Mouse (Mus musculus) midbrain, embryonic 15.5 days (tissue): ENCODE results near the gene Sdccag8. TPM values are rescaled to one million over a fixed set of nuclear protein-coding genes. Genes with fewer than 3 reads are reported as not detected.

Experiments
- ATAC-seq: fragments of 200-750 bp; cut with Nextera tagmentation; replicated peaks from 2 replicates; pipeline ENCODE4 v1.8.0; 2017; ENCODE audit warnings: moderate TSS enrichment
- H3K27ac ChIP-seq: fragments of 300-500 bp; sonication (generic); 2 replicates; pipeline ENCODE4 v1.5.1; 2015; ENCODE audit warnings: mild to moderate bottlenecking, inconsistent platforms
- H3K27me3 ChIP-seq: fragments of 300-500 bp; sonication (generic); replicated peaks from 2 replicates; pipeline ENCODE4 v1.6.1; 2015; ENCODE audit warnings: inconsistent platforms
- H3K36me3 ChIP-seq: fragments of 300-500 bp; sonication (generic); replicated peaks from 2 replicates; pipeline ENCODE4 v1.6.1; 2015; ENCODE audit warnings: inconsistent platforms
- H3K4me1 ChIP-seq: fragments of 300-500 bp; sonication (generic); 2 replicates; pipeline ENCODE4 v1.6.1; 2015; ENCODE audit warnings: inconsistent platforms
- H3K4me2 ChIP-seq: fragments of 300-500 bp; sonication (generic); 2 replicates; pipeline ENCODE4 v1.6.1; 2015; ENCODE audit warnings: inconsistent platforms, mild to moderate bottlenecking, moderate library complexity
- H3K4me3 ChIP-seq: fragments of 300-500 bp; sonication (generic); 2 replicates; pipeline ENCODE4 v1.5.1; 2015; ENCODE audit warnings: mild to moderate bottlenecking, inconsistent platforms
- H3K9ac ChIP-seq: fragments of 300-500 bp; sonication (generic); 2 replicates; pipeline ENCODE4 v1.6.1; 2015; ENCODE audit warnings: mild to moderate bottlenecking, inconsistent platforms
- H3K9me3 ChIP-seq: fragments of 300-500 bp; sonication (generic); 2 replicates; pipeline ENCODE4 v1.6.1; 2016; ENCODE audit warnings: inconsistent platforms
- WGBS: fragments of 180-500 bp; shearing (Covaris S2); methylation state at CpG from one replicate; pipeline ENCODE4 v1.1.7; 2015; ENCODE audit warnings: mixed read lengths; 5-methylcytosine and 5-hydroxymethylcytosine counted together
- polyA plus RNA-seq: library from polyadenylated mRNA; unstranded; fragments of >200 nt; fragmentation: Nextera tagmentation; extraction: Ambion mirVana; gene quantifications from 2 replicates; pipeline ENCODE4 v1.2.1, GENCODE M21; 2015

Sdccag8 gene
- 27.8 and 28.2 TPM in 2 replicates for polyA plus RNA-seq

DNA sequence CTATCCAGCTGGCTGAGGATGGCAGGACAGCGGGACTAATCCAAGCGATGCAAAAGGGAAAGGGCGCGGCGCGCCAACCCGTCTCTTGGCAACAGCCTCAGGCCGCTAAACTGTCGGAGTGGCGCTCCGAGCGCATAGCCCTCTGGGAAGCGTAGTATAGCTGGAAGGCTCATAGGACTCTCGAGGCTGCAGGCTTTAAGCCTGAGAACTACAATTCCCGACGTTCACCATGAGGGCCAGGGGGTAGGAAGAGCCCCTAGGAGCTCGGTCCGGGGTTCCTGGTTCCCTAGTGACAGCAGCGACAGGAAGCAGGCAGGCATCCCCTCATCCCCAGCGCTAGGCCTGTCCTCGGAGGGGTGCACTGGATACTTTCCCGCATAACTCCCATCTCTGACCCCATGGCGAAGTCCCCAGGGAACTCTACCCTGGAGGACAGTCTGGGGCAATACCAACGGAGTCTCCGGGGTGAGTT lies at the start of gene Sdccag8:
Sdccag8 (plus strand) TSS at position 70 of the 472 bp plus-strand sequence.
- peak within 1 kb of the TSS; percentile 94 for H3K9ac ChIP-seq
- no peaks in the 10 kb centered on the region for H3K36me3 ChIP-seq
- H3K9me3 ChIP-seq, result no peaks in the 10 kb centered on the region
- peak; percentile 97 for ATAC-seq
- peak within 1 kb of the TSS; percentile 62 for H3K4me2 ChIP-seq
- no peaks in the 10 kb centered on the region for H3K27me3 ChIP-seq
- peak within 1 kb of the TSS; percentile 100 for H3K27ac ChIP-seq
- H3K4me3 ChIP-seq, result peak within 1 kb of the TSS; percentile 83
- peaks cover 33% of the 10 kb centered on the region for H3K4me1 ChIP-seq
- 0% methylated on average over 25 of the region's 25 CpGs for WGBS

DNA sequence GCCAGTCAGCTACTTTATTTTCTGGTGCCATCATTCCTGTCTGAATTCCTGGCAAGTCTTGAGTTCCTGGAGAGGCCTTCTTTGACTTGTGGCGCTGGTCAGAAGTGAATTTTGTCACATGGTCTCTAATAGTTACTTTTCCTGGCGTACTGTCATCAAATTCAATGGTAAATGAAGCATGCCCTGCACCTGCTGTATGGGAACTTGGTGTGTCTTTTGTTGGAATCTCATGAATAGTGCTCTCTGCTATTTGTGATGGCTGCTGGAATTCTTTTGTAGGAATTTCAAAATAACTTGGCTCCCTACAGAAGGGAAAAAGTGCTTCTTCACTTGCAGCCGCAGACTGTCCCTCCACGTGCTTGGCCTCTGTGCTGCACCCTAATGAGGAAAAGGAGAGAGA lies 39.9 kb upstream of the Sdccag8 start:
- 63% methylated on average over 4 of the region's 4 CpGs for WGBS
- H3K36me3 ChIP-seq, result peaks cover 18% of the 10 kb centered on the region
- H3K27me3 ChIP-seq, result no peaks in the 10 kb centered on the region
- no peak for ATAC-seq
- H3K27ac ChIP-seq, result no peak overlapping the region
- H3K4me1 ChIP-seq, result no peaks in the 10 kb centered on the region
- no peaks in the 10 kb centered on the region for H3K9me3 ChIP-seq
- no peak overlapping the region for H3K4me2 ChIP-seq
- no peak overlapping the region for H3K4me3 ChIP-seq
- H3K9ac ChIP-seq, result no peak overlapping the region

DNA sequence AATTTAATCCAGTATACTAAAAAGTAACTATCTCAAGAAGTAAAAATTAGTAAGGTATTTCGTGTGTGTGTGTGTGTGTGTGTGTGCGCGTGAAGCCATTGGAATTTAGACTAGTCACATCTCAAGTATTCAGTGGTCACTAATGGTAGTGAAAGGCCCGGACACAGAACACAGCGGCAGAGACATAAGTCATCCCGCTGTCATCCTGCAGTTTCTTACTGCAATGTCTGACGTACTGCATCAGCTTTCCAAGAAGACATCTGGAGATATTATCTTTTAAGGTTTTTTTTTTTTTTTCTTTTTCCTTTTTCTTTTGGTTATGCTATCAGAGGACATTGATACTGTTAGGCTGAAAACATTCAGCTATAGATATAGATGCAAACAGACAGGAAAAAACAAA lies 25.1 kb upstream of the Sdccag8 start:
- 0 out of 2 replicates have a peak, but pooled peaks cover 2% of the 10 kb centered on the region for H3K4me1 ChIP-seq
- no peak for ATAC-seq
- peaks cover 7% of the 10 kb centered on the region; the same call in 1 of the 2 replicates for H3K36me3 ChIP-seq
- no peak overlapping the region for H3K4me2 ChIP-seq
- no peak overlapping the region for H3K27ac ChIP-seq
- no peaks in the 10 kb centered on the region for H3K9me3 ChIP-seq
- WGBS, result 92% methylated on average over 7 of the region's 7 CpGs
- no peaks in the 10 kb centered on the region for H3K27me3 ChIP-seq
- no peak overlapping the region for H3K9ac ChIP-seq
- no peak overlapping the region for H3K4me3 ChIP-seq

DNA sequence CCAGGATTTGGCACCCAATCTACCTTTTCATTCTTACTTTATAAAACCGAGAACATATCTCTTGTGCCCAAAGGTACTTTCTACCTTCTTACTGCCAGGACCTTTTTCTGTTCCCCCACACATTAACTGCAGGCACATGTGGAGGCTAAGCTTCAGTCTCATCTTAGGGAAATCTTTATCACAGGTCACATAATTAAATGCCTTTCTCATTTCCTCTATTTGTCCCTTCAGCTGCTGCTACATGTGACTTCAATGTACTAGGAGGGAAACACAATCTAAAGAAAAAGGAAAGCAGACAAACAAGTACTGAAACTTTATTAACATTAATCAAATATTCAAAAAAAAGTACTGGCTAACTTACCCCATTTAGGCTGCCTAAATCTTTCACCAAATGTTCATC lies 22.3 kb upstream of the Sdccag8 start:
- Histone ChIP-seq H3K27ac (no peak overlapping the region), H3K9ac (no peak overlapping the region), H3K27me3 (no peaks in the 10 kb centered on the region), H3K9me3 (no peaks in the 10 kb centered on the region), H3K36me3 (peaks cover 3% of the 10 kb centered on the region; the same call in 1 of the 2 replicates), H3K4me2 (no peak overlapping the region), H3K4me1 (peaks cover 6% of the 10 kb centered on the region), H3K4me3 (no peak overlapping the region)
- no peak for ATAC-seq
- WGBS, result 84% methylated on average over 1 of the region's 1 CpGs

DNA sequence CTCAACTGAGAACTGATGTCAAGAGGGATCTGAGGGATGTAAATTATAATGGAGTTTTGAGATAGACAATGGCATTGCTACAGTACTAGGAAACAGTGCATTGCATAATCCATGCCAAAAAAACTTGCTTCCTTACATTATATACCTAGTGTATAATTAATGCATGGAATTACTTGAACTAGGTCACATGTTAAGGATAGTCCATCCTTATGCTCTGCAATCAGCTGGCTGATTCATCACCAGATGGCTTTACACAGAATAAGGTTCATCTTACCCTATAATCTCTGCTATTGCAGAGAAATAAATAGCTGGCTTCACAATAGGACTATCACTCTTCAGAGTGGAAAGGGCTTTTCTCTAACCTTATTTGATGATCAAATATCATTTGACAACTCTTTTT lies 15.8 kb upstream of the Sdccag8 start:
- ATAC-seq, result no peak
- Histone ChIP-seq H3K4me1 (peaks cover 18% of the 10 kb centered on the region), H3K27me3 (no peaks in the 10 kb centered on the region), H3K36me3 (no peaks in the 10 kb centered on the region), H3K4me3 (no peak overlapping the region), H3K4me2 (no peak overlapping the region), H3K9me3 (no peaks in the 10 kb centered on the region), H3K27ac (no peak overlapping the region), H3K9ac (no peak overlapping the region)

DNA sequence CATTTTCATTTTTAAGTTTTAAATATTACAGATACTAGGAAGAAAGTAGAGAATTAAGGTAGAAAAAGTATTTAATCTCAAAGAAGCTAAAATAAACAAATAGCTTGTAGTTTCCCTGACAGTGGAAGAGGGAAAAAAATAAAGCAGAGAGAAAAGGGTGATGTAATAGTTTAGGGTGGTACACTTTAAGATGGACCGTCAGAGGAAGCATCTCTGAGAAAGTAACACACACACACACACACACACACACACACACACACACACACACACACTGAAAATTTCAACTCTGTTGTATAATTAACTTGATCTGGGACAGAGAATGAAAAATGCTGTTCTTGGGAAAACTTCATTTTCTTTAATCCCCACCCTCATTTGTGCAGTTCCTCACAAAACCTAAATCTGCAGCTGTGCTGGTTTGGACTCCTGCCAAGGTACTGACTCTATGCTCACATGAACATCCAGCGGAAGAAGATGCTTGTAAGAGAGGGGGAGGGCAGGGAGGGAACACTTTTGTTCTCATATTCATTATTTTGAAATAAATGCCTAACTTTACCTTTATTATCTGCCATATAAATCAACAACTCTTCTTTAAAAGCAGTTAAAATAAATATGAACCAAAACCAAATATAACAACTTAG lies 13.6 kb upstream of the Sdccag8 start:
- H3K27ac ChIP-seq, result no peak overlapping the region
- H3K4me2 ChIP-seq, result no peak overlapping the region
- ATAC-seq, result peak; percentile 40; the same call in 1 of the 2 replicates
- no peak overlapping the region for H3K4me3 ChIP-seq
- no peaks in the 10 kb centered on the region for H3K36me3 ChIP-seq
- peaks cover 15% of the 10 kb centered on the region for H3K4me1 ChIP-seq
- H3K9me3 ChIP-seq, result no peaks in the 10 kb centered on the region
- no peaks in the 10 kb centered on the region for H3K27me3 ChIP-seq
- no peak overlapping the region for H3K9ac ChIP-seq
- 12% methylated on average over 2 of the region's 2 CpGs for WGBS

DNA sequence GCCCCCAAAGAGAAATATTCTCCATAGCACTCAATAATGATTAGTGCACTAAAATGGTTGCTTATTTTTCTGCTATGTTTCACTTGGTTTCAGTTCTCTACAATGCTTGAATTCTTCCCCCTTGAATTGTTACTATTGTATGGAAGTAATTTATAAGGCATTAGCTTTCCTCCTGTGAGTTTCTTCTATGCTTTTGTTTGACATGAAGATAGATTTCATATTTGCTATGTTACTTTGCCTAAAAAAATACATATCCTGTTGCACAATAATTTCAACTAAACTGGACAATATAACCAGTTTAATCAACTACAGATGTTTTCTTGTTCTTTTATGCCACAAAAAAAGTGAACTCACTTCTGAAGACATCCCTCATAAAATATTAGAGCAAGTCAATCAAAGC lies 4.3 kb upstream of the Sdccag8 start:
- Histone ChIP-seq H3K27me3 (no peaks in the 10 kb centered on the region), H3K4me2 (no peak overlapping the region), H3K27ac (no peak overlapping the region), H3K4me3 (no peak overlapping the region), H3K36me3 (no peaks in the 10 kb centered on the region), H3K9ac (no peak overlapping the region), H3K9me3 (no peaks in the 10 kb centered on the region), H3K4me1 (peaks cover 47% of the 10 kb centered on the region)
- ATAC-seq, result no peak

DNA sequence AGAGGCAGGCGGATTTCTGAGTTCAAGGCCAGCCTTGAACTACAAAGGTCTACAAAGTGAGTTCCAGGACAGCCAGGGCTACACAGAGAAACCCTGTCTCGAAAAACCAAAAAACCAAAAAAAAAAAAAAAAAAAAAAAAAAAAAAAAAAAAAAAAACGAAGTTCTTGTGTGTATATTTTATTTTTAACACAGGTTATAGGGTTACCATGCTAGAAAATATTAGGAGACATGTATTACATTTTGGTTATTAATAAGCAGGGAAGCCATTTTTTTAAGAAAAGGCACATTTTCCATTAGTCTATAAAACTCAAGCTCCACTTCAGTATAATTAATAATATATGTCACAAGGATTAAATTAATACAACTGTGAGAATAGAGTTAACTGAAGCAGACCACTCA lies 2.6 kb upstream of the Sdccag8 start:
- H3K27me3 ChIP-seq, result no peaks in the 10 kb centered on the region
- 75% methylated on average over 3 of the region's 3 CpGs for WGBS
- peak overlapping the region; percentile 94 for H3K9ac ChIP-seq
- peak overlapping the region; percentile 100; the same call in 1 of the 2 replicates for H3K27ac ChIP-seq
- no peaks in the 10 kb centered on the region for H3K9me3 ChIP-seq
- ATAC-seq, result no peak
- peak overlapping the region; percentile 62 for H3K4me2 ChIP-seq
- H3K4me1 ChIP-seq, result peaks cover 48% of the 10 kb centered on the region
- H3K36me3 ChIP-seq, result no peaks in the 10 kb centered on the region
- peak overlapping the region; percentile 83 for H3K4me3 ChIP-seq

DNA sequence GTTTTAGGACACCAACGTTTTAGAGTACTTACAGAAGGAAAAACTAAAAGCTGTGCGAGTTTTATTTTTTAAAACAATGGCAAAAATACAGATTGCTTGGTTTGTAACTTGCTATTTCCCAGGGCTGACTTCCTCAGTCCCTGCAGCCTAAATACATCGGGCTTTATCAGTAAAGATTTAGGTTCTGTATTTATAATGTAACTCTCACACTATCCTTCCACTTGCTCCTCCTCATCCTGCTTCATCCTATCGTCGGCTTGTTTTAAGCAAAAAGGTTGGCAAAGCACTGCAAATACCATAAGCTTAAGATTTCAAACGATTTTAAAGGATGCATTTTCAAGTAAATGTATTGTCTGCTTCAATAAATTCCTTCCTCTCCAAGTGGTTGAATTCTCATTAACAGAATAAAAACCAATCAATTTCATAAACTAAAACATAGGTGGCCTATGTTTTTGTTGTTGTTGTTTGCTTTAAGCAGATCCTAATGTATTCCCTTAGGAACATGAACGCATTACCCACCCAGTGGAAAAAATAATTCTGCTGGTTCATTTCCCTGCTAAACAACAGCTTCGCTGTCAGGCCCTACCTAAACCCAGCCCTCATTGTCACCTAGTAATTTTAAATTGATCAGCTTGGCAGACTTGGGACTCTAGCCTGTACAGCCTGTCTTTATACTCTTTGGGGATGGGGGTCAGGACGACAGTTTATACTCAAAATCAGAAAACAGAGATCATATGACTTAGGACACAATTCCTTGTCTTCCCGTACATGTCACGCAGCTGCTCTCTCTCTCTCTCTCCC lies 1.8 kb upstream of the Sdccag8 start:
- H3K4me3 ChIP-seq, result peak overlapping the region; percentile 83
- peak overlapping the region; percentile 94 for H3K9ac ChIP-seq
- peaks cover 45% of the 10 kb centered on the region for H3K4me1 ChIP-seq
- peak overlapping the region; percentile 100 for H3K27ac ChIP-seq
- no peaks in the 10 kb centered on the region for H3K27me3 ChIP-seq
- WGBS, result 14% methylated on average over 11 of the region's 11 CpGs
- H3K9me3 ChIP-seq, result no peaks in the 10 kb centered on the region
- no peaks in the 10 kb centered on the region for H3K36me3 ChIP-seq
- ATAC-seq, result no peak
- H3K4me2 ChIP-seq, result peak overlapping the region; percentile 62

DNA sequence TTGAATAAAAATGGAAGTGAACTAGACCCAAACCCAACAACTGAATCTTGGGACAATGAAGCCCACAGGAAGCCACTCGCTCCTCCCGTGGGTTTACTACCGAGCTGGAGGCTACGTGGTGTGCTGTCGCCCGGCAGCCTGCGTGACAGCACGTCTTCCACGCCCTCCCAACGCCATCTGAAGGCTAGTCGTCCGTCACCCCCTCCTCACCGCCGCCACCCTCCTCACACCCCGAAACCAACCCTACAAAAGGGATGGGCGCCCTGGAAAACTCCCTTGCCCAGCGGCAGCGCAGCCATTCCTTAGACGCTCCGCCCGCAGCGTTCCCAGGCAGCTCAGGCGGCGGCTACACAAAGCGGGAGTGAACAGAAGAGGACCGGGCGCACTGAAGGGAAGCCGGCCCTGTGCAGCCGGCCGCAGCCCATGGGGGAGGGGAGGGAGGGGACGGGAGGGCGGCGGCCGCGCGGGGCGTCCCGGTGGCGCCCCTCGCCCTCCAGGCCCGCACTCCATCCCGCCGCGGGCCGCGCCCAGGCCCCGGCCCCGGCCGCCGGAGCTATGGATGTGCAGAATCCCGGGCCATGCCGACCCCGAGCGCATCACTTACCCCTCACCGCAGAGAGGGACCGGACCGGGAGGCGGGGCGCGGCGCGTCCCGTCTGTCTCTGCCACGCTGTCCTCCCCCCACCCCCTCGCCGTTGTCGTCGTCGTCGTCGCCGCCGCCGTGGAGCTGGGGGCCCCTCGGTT lies 996 bp upstream of the Sdccag8 start:
- H3K4me2 ChIP-seq, result peak overlapping the region; percentile 62
- no peaks in the 10 kb centered on the region for H3K36me3 ChIP-seq
- H3K9ac ChIP-seq, result peak overlapping the region; percentile 94
- peak; percentile 64 for ATAC-seq
- H3K27ac ChIP-seq, result peak overlapping the region; percentile 100
- H3K9me3 ChIP-seq, result no peaks in the 10 kb centered on the region
- peak overlapping the region; percentile 83 for H3K4me3 ChIP-seq
- H3K27me3 ChIP-seq, result no peaks in the 10 kb centered on the region
- WGBS, result under 1% methylated on average over 68 of the region's 75 CpGs
- peaks cover 42% of the 10 kb centered on the region for H3K4me1 ChIP-seq

DNA sequence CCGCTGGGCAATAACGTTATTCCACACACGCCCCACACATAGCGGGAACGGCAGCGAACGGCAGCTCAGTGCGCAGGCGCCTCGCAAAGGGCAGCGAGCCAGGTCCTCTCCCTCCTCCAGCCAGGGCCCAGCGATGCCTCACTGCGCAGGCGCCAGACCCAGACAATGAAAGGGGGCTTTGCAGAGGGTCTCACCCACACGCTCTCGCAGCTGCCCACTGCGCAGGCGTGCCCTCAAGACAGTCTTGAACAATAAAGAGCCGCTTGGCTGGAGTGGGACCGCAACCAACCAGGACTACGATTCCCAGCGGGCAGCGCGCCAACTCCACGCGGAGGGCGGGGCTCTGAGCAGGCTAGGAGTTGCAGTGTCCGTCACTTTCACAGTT lies 432 bp upstream of the Sdccag8 start, which contains the start of gene Cep170:
Cep170 (minus strand) TSS at position 32 of the 385 bp plus-strand sequence.
- WGBS, result under 1% methylated on average over 28 of the region's 28 CpGs
- Histone ChIP-seq H3K36me3 (no peaks in the 10 kb centered on the region), H3K9ac (peak within 1 kb of the TSS; percentile 94), H3K4me2 (peak within 1 kb of the TSS; percentile 62), H3K4me1 (peaks cover 37% of the 10 kb centered on the region), H3K27ac (peak within 1 kb of the TSS; percentile 100), H3K4me3 (peak within 1 kb of the TSS; percentile 83), H3K27me3 (no peaks in the 10 kb centered on the region), H3K9me3 (no peaks in the 10 kb centered on the region)
- peak; percentile 96 for ATAC-seq

DNA sequence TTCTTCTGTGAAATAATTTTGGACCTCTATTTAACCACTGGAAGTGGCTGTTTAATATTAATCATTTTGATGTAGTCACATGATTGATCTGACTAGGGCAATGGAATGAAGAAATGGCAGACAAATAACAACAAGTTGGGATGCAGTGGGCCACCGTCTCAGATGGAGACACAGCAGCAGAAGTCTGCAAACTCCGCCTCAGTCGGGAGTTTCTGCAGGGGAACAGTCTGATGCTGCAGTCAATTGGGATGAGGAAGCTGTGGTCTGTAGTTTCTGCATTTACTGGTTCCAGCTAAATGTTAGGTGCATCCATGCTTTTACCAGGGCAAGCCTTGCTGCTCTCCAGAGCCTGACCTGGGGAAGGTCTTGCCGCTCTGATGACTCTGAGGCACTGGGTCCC lies 2.3 kb downstream of the Sdccag8 start:
- no peaks in the 10 kb centered on the region for H3K9me3 ChIP-seq
- H3K27me3 ChIP-seq, result no peaks in the 10 kb centered on the region
- H3K4me1 ChIP-seq, result peaks cover 20% of the 10 kb centered on the region
- H3K27ac ChIP-seq, result no peak overlapping the region
- H3K36me3 ChIP-seq, result no peaks in the 10 kb centered on the region
- no peak overlapping the region for H3K4me2 ChIP-seq
- H3K4me3 ChIP-seq, result no peak overlapping the region
- ATAC-seq, result no peak
- H3K9ac ChIP-seq, result no peak overlapping the region
- 88% methylated on average over 4 of the region's 4 CpGs for WGBS
